Mouse (Mus musculus) spleen, embryonic (tissue): ENCODE data around the gene Asic2.

ENCODE experiments used
- CTCF ChIA-PET: fragments of 350-600 bp; sonication (Branson Sonifier 250); formaldehyde crosslinking; loops from one replicate; lab custom pipeline; 2022; lab: Charles Lee

Asic2 gene

GRCm38 (mm10) chr11:81010766-81011165, 957.5 kb downstream of the Asic2 start:
- CTCF ChIA-PET, result no interaction called here

- CTCF ChIA-PET, result no interaction called here
Measured at GRCm38 (mm10) chr11:81009366-81009765, 958.9 kb downstream of the Asic2 start.

DNA sequence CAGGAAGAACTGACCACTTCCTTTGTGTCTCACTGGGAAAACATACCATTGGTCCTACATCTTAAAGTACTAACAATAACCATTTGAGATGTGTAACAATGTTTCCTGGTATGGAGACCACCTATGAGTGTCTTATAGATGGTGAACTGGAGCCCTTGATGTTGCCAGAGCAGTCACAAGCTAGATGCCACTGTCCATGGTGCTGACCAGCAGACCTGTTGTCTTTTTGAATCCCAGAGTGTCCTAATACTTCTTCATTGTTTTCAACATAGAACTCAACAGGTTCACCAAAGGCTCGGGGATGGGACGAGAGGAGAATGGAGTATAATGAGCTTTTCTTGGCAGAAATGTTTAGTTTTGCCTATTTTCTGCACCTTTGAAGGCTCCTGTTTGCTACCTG, 962.4 kb downstream of the Asic2 start:
- CTCF ChIA-PET, result no interaction called here

- CTCF ChIA-PET, result no interaction called here
Measured at GRCm38 (mm10) chr11:81002769-81003430, 965.4 kb downstream of the Asic2 start.

- CTCF ChIA-PET, result no interaction called here
Measured at GRCm38 (mm10) chr11:80995621-80996020, 972.6 kb downstream of the Asic2 start.

- CTCF ChIA-PET, result no interaction called here
Measured at GRCm38 (mm10) chr11:80983530-80983929, 984.7 kb downstream of the Asic2 start.

DNA sequence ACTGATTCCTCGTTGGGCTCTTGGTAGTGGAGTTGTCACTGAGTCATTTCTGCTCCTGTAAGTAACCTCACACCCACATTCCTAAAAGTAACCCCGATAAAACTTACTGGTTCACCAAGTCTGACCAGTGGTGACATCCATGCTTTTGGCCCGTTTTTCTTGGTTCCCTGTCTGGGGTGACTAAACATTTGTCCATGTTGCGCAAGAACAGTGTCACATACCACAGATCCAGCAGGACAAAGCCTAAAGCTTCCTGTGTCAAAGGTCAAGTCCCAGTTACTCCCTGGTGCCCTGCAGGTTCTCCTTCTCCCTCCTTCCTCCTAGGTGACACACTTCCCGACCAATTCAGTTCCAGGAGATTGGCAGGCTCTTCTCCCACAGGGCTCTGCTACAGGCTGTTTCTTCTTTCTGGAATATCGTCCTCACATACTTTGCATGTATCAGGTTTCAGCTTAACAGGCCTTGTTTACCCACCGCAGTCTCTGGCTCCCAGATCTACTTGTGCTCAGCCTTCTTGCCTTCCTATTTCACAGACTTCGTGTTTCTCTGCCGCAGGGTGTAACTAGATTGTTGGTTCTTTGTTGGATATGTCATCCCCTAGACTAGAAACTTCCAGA, 991.9 kb downstream of the Asic2 start:
- CTCF ChIA-PET, result no interaction called here

DNA sequence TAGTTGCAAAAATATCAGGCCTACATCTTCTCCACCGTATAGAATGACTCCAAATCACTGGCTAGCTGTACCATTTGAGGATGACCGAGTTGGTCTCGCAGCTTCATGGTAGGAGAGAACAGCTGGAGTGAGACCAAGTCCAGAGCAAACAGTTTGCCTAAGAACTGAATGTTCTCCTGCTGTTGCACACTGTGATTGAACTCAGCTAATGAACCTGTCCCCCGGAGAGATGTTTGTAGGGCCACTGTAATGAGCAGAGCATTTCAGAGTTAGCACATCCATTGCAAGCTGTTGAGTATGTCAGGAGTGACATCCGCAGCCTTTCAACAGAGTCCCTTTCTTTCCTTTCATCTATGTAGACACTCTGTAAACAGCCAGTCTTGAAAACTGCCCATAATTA, 993.6 kb downstream of the Asic2 start:
- CTCF ChIA-PET, result no interaction called here

- CTCF ChIA-PET, result no interaction called here
Measured at GRCm38 (mm10) chr11:80973976-80974375, 994.3 kb downstream of the Asic2 start.

DNA sequence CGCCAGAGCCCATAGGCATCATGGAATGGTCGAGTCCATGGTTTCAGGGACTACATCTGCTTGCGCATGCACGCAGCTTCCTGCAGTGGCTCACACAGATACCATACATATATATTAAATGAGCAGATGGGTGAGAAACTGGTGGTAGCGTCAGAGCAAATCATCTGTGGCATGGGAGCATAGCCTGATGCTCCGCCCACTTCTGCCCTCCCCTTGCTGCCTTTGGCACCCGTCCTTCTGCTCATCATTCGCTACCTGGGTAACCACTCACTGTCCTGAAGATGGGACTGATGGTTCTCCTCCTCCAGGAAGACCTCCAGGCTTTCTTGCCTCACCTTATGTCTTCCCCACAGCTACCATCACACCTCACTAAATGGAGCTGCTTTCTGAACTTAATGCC, 995.0 kb downstream of the Asic2 start:
- CTCF ChIA-PET, result no interaction called here

GRCm38 (mm10) chr11:80967544-80967943, 1000.7 kb downstream of the Asic2 start:
- CTCF ChIA-PET, result no interaction called here

GRCm38 (mm10) chr11:80966040-80966439, 1002.2 kb downstream of the Asic2 start:
- CTCF ChIA-PET, result no interaction called here

DNA sequence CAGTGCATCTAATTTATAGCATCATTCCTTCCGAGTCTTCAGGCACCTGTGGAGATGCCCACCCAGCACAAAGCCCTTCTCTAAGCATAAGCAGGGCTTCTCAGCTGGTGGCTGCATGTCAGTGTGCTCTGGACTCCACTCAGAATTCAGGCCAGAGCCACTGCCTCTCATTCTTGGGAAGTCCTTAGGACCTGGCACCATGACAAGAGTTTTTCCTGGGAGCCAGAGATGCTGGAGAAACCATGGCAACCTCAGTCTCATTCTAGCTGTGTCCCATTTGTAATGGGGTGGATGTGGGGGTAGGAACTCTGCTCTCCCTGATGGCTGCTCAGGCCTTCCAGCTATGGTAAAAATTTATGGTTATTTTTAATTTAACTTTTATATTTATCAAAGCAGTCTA, 1006.9 kb downstream of the Asic2 start:
- CTCF ChIA-PET, result no interaction called here

- CTCF ChIA-PET, result no interaction called here
Measured at GRCm38 (mm10) chr11:80958086-80958671, 1010.1 kb downstream of the Asic2 start.

DNA sequence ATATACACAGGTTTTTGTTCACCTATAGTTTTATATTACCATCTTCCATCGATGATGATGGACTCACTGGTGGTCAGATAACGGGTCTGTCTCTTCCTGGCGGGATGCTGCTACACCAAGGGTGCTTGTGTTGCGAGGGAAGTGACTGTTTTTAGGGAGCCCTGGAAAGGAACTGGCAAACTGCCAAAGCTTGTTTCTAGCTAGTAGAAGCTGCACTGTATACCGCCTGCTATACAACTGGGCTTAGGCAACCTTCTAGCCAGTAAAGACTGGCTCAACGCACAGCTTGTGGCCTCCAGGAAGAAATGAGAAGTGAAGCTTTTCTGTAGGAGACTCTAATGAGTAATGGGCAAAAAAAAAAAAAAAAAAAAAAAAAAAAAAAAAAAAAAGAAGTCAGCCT, 1012.3 kb downstream of the Asic2 start:
- CTCF ChIA-PET, result no interaction called here

- CTCF ChIA-PET, result no interaction called here
Measured at GRCm38 (mm10) chr11:80954147-80954546, 1014.1 kb downstream of the Asic2 start.

GRCm38 (mm10) chr11:80949068-80949738, 1019.1 kb downstream of the Asic2 start:
- CTCF ChIA-PET, result no interaction called here

- CTCF ChIA-PET, result no interaction called here
Measured at GRCm38 (mm10) chr11:80948103-80948502, 1020.2 kb downstream of the Asic2 start.

DNA sequence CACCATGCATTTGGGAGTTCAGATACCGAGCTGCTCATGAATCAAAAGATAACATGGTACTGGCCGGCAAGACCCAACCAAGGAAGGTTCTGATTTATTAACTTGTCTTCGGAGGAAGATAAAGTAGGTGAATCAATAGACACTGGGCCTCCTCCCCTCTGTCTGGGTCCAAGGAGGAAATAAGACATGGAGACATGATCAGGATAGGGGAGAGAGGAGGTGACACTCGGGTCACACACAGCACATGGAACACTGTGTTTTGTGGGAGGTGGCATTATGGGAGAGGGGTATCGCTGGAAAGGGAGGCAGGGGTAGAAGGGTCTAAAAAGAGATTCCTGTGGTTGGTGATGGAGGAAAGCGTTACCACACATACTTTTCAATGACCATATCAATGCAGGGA, 1022.1 kb downstream of the Asic2 start:
- CTCF ChIA-PET, result no interaction called here

DNA sequence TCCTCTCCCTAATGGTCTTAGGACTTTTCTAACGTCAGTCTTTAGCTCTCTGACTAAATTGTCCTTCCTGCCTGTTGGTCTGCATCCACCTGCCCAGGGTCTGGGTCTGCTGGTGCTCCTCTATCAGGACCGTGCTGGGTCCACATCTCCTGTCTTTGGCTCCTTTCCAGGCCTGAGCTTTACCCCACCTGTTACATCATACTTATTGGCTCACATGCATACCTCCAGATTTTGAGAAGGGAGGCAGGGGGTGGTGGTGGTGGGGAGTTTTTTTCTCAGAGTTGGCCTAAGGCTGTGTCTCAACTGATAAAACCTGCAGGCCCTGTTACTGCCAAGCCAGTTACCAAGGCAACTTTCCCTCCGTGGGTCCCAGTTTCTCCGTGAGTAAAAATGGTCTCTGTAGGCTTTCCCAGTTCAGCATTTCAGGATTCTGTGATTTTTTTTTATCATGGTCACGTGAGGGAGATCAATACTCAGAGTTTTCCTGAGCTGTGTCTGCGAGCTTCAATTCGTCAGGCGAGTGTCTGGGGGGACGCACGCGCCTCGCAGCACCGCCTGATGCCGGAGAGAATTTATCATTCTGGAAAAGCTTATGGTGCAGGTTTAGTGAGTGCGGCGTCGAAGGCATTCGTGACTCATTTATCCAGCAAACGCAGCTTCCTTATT, 1044.8 kb downstream of the Asic2 start:
- CTCF ChIA-PET, result interaction anchor here (0.8 kb wide), 1 partner anchor 42 kb away, joined by 3 read pairs; no protein-coding TSS in a partner anchor

DNA sequence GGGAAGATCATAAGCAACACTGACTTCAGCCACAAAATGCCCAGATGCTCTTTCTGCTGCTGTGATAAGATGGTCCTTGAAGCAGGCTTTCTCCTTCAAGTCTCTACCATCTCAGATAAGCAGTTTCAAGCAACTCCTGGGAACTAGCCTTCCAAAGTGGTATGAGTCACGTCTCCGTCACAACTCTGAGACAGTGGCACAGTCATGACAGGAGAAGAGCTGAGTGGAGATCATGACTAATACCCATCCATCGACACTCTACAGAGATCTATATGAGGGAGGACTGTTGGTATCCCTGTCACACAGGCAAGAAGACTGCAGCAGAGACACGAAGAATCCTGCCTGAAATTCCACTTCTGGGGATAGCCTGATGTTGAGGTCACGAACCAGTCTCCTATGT, 1049.9 kb downstream of the Asic2 start:
- CTCF ChIA-PET, result interaction anchor here (0.5 kb wide), 1 partner anchor 21 kb away, joined by 3 read pairs; no protein-coding TSS in a partner anchor

DNA sequence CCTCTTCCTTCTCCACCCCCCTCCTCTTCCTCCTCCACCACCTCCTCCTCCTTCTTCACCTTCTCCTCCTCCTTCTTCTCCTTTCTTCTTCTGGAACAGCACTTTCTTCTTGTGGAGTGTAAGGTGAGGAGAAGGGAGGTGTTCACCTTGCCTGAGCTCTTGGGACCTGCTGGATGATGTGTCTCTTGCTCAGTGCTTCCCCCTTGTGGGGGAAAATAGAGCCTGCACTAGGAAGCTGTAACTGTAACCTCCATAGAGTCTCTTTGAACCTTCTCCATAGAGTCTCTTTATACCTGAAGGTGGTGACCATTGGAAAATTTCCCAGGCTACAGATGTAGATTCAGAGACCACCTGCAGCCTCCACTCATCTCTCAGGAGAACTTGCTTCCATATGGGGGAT, 1050.6 kb downstream of the Asic2 start:
- CTCF ChIA-PET, result no interaction called here
